Mouse (Mus musculus) stomach, postnatal 0 days (tissue): ENCODE measurements around the gene Sowaha.

ENCODE experiments used
- CTCF ChIP-seq: IDR thresholded peaks from 2 replicates; pipeline ENCODE4 v1.5.1; 2016; ENCODE audit warnings: antibody characterized with exemption, low read depth, mild to moderate bottlenecking, moderate library complexity
- EP300 ChIP-seq: optimal IDR thresholded peaks from 2 replicates; pipeline ENCODE3; 2016; ENCODE audit warnings: antibody characterized with exemption

DNA sequence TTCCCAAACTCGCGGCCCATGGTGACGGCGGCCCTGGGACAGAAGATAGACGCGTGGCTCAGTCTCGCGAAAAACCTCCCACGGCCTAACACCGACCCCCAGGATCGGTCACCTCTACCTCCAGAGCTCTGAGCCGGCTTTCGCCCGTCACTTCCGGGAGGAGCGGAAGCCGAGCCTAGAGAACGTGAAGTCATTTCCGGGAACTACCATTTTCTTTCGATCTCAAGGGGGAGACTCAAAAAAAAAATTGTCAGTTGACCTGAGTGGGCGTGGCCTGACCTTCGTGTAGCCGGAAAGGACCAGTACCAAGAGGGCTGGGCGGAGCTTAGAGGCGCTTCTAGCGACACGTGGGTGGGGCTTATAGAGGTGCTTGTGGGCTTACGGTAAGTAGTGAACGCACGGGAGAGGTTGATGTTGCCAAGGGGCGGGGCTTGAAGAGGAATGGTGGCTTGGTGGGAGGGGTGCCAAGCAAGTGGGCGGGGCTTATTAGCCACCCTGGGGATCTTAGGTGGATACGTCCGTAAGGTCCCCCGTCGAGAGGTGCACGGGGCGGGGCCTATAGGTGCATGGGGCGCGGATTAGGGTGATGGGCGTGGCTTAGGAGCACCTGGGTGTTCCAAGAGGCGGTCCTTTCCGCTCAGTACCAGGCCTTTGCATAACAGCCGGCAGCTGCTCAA is 49.3 kb downstream of the Sowaha start, which contains the start of the genes Uqcrq and Gdf9:
- TF ChIP-seq CTCF = no peak
- TF ChIP-seq EP300 = peak; percentile 69
